Mouse (Mus musculus): ENCODE results near the gene Kdm4a.
A peak's percentile ranks its signal among the peaks of the same experiment; 100 is the strongest.

Gene Kdm4a

GRCm38 (mm10) chr4:118156559-118156958, 23.3 kb downstream of the Kdm4a start:
- no peak for DNase-seq (ENCODE audit: low read depth in 2 of 2, low spot score in 2 of 2)

DNA sequence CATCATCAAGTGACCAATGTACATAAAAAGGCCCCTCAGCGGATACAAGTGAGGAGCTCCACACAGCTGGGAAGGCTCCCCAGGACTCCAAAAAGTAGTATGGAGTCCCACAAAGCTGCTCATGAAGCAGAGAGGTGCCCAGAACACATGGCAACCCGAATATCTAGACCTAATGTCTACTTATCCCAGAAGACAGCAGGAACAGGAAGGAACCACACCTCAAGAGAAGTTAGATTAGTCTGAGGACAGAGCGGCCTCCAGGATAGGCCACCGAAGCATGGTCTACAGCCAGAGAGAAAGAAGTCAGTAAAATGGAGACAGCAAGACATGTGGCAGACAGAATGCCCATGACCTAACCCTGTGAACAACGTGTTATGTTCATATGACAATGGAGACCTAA, 25.0 kb downstream of the Kdm4a start:
- no peak for DNase-seq (ENCODE audit: low read depth in 2 of 2, low spot score in 2 of 2)

GRCm38 (mm10) chr4:118152020-118152785, 27.6 kb downstream of the Kdm4a start:
- no peak for DNase-seq (ENCODE audit: low read depth in 2 of 2, low spot score in 2 of 2)

GRCm38 (mm10) chr4:118150804-118151203, 29.0 kb downstream of the Kdm4a start:
- no peak for DNase-seq (ENCODE audit: low read depth in 2 of 2, low spot score in 2 of 2)

DNA sequence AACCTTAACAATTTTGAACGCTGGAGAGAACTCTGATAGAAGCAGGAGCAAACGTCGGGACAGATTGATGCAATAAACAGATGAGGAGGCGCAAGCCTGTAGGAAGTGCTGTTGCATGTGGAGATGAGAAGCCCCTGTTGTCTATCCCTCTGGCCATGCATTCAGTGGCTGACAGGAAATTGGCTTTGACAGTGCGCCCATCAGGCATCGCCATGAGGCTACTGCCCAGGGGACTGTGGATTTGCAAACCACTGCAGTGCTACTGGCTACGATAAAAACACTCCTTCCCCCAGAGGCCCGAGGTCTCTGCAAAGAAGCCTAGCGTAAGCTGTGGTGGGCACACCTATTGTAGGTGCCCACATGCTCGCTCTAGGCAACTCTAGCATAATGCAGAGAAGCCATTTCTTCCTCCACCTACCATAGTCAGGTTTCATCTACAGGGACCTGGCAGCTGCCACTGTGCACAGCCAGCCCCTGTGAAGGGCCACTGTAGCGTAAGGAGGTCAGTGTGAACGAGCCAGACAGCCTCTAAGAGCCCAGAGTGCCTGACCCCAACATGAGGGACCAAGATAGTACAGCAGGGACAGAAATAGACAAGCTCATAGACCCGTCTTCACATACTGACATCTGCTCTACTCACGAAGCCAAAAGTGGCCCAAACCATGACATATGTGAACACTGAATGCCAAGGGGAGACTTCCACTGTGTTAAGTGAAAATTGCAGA, 29.7 kb downstream of the Kdm4a start:
- DNase-seq (ENCODE audit: low read depth in 2 of 2, low spot score in 2 of 2), result no peak

DNA sequence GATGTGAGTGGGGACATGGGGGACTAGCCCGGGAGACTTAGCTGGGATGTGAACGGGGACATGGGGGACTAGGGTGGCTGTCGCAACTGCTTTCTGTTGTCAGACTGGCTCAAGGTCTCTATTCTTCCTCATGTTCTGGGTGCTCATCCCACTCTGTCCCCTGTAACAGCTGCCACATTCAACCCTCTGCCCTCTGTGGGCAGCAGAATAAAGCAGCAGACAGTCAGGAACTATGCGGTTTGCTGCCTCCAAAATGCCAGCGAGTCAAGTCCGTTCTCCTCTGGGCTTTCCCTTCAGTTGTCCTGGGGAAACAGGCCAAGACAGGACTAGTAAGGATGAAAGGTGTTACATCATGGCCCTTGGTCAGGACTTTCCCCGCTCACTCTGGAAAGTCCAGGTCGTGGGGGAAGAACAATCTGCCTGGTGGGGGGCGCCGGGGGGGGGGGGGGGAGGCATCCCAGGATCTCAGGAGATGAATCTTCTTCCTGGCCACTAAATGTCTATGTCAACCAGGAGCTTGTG, 30.7 kb downstream of the Kdm4a start:
- DNase-seq (ENCODE audit: low read depth in 2 of 2, low spot score in 2 of 2), result no peak

GRCm38 (mm10) chr4:118148317-118148687, 31.5 kb downstream of the Kdm4a start:
- no peak for DNase-seq (ENCODE audit: low read depth in 2 of 2, low spot score in 2 of 2)

GRCm38 (mm10) chr4:118147547-118148316, 32.1 kb downstream of the Kdm4a start:
- no peak for DNase-seq (ENCODE audit: low read depth in 2 of 2, low spot score in 2 of 2)

GRCm38 (mm10) chr4:118147090-118147489, 32.8 kb downstream of the Kdm4a start:
- DNase-seq (ENCODE audit: low read depth in 2 of 2, low spot score in 2 of 2), result no peak

- DNase-seq (ENCODE audit: low read depth in 2 of 2, low spot score in 2 of 2), result no peak
Observed at GRCm38 (mm10) chr4:118144324-118144723, 35.5 kb downstream of the Kdm4a start.

- DNase-seq (ENCODE audit: low read depth in 2 of 2, low spot score in 2 of 2), result no peak
Observed at GRCm38 (mm10) chr4:118143679-118144078, 36.2 kb downstream of the Kdm4a start.

DNA sequence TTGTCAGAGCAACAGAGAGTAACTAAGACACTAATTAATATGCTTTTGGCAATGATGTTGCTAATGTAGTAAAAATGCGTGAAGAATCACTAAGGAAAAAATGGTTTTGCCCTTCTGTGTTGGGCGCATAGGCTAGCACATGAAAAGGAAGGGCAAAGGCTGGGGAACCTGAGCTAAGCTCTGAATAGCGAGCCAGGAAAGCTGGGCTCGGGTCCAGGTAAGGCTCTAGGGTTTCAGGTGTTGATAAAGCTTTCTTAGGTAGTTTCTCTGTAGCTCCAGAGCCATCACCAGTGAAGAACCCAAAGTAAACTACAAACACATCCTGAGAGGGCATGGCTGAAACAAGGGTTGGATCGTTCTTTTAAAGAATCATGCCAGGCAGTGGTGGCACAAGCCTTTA, 38.3 kb downstream of the Kdm4a start:
- DNase-seq (ENCODE audit: low read depth in 2 of 2, low spot score in 2 of 2), result no peak

- no peak for DNase-seq (ENCODE audit: low read depth in 2 of 2, low spot score in 2 of 2)
Observed at GRCm38 (mm10) chr4:118138891-118139290, 41.0 kb downstream of the Kdm4a start.

DNA sequence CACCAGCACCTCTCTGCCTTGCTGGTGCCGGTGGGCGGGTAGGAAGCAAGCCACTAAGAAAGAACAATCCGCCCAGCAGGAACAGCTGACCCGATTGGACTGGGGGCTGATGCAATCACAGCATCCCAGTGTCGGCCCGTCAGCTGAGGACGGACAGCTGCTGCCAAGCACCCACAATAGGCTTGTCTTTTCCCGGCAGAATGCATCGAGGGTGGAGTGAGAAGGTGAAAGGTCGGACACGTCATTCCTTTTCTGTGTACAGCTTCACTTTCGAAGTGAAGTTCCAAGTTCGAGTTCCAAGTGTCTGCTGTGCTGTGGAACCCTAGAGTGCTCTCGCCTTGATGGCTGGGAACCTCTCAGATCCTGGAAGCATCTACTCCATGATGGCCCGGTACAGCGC, 42.0 kb downstream of the Kdm4a start:
- DNase-seq (ENCODE audit: low read depth in 2 of 2, low spot score in 2 of 2), result no peak

- DNase-seq (ENCODE audit: low read depth in 2 of 2, low spot score in 2 of 2), result no peak
Observed at GRCm38 (mm10) chr4:118137311-118137710, 42.5 kb downstream of the Kdm4a start.

DNA sequence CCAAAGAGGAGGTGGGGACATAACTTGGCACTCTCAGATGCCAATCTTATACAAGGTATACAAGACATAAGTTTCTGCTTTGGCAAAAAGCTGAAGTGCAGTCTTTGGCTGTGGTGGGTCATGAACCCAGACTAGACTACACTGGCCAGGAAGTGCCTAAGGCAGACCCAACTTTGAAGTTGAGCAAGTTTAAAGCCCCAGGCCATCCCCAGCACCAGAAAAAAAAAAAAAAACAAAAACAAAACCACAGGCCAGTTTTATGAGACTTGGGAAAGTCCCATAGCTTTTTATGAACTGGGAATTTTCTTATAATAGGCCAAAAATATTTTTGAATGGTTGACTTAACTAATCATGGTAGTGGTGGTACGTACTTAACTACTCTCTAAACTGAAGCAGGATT, 44.4 kb downstream of the Kdm4a start:
- no peak for DNase-seq (ENCODE audit: low read depth in 2 of 2, low spot score in 2 of 2)

- peak; percentile 74 to 77 for DNase-seq (ENCODE audit: low read depth in 2 of 2, low spot score in 2 of 2)
Observed at GRCm38 (mm10) chr4:118134485-118135365, 45.1 kb downstream of the Kdm4a start, which contains the start of gene St3gal3. St3gal3 (minus strand) TSS chr4:118134914.

GRCm38 (mm10) chr4:118131329-118131728, 48.5 kb downstream of the Kdm4a start:
- no peak for DNase-seq (ENCODE audit: low read depth in 2 of 2, low spot score in 2 of 2)

DNA sequence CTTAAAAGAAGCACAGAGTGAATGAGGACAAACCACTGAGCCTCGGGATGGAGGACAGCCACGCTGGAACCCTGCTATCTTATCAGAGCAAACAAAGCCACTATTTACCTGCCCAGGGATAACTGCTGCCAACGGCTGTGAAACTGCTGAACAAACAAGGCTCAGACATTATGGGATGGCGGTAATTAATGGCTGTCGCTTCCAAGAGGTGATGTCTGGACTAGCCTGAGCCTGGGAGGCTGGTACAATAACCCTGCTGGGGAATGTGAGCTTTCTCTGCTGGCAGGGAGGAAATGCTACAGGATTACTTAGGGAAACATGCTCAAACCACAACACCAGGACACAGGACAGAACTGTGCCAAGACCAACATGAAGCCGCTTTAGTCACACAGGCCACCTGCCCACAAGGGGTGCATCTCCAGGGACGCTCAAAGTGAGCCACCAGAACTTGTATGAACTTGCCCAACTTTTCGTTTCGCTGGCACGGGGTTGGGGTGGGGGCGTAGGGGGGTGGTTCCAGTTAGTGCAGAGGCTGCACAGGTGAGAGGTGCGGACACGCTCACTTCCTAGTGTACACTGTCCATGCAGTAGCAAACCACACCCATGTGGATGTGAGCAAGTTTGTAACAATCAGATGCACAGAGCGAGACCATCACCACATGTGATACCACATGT, 56.7 kb downstream of the Kdm4a start:
- no peak for DNase-seq (ENCODE audit: low read depth in 2 of 2, low spot score in 2 of 2)

DNA sequence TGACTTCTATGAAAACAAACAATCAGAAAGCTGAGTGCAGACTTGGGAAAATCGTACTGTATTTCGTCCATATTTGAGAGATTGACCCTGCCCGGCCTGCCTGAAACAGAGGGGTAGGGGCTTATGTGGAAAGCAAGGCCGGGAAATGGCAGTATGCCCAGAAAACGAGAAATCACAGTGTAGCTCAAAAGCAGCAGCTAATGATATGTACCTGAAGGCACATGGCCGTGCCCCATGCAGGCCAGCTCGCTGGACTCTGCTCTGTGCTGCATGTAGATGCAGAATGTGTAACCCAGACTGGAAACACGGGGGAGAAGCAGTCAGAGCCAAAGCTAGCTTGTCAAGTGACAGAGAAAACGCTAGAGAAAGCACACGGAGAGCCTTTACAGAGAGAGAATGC, 57.8 kb downstream of the Kdm4a start:
- no peak for DNase-seq (ENCODE audit: low read depth in 2 of 2, low spot score in 2 of 2)
